6 mouse cellular contexts compared by ENCODE assay signal in the genomic region with DNA sequence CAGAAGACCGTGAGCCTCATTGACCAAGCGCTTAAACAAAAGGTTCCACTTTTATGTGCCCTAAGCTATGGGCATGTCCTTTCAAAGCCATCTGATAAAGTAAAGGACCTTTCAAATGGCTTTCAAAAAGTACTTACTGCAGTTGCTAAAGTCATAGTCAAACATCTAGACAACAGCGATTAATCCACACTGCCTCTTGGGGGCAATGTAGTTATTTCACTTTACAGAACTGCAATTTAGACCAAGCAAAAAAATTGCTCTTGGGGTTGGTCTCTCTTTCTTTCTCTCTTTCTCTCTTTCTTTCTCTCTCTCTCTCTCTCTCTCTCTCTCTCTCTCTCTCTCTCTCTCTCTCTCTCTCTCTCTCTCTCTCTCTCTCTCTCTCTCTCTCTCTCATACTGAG.
DNase-seq lines count a peak whose midpoint lies in the region; ATAC-seq and TF ChIP-seq lines count a peak whose summit lies in the region.
"Not testable (repeated sequence)": the region's sequence is repeated elsewhere in the genome, so short reads cannot be mapped to it uniquely, and the experiment has no call there.

No protein-coding gene starts in this region.

- not testable (repeated sequence) for TF ChIP-seq EP300 in heart, postnatal 0 days (IDR thresholded peaks at IDR 0.05; ENCODE audit: low read depth)

- WGBS in heart, postnatal 0 days: 68% methylated on average over 3 of the region's 3 CpGs
- 92% methylated on average over 3 of the region's 3 CpGs for WGBS in kidney, postnatal 0 days
- WGBS in lung, embryonic 14.5 days: 83% methylated on average over 3 of the region's 3 CpGs
- WGBS in midbrain, embryonic 14.5 days: 91% methylated on average over 3 of the region's 3 CpGs

- ATAC-seq in heart, postnatal 0 days (ENCODE audit: insufficient read depth, low read depth); kidney, postnatal 0 days (replicated peaks; ENCODE audit: low FRiP score, low read depth); lung, embryonic 14.5 days (ENCODE audit: insufficient read depth); midbrain, embryonic 14.5 days (ENCODE audit: low FRiP score, low TSS enrichment): not testable (repeated sequence)

- not testable (repeated sequence) for H3K27me3 ChIP-seq in heart, postnatal 0 days (ENCODE audit: control insufficient read depth, insufficient read depth, low read length); kidney, postnatal 0 days (ENCODE audit: insufficient read depth, low read length); lung, embryonic 14.5 days (ENCODE audit: insufficient read depth, low read length); midbrain, embryonic 14.5 days (ENCODE audit: control insufficient read depth, insufficient read depth, low read length)

- H3K4me2 ChIP-seq in heart, postnatal 0 days (ENCODE audit: low read depth, low read length); kidney, postnatal 0 days (ENCODE audit: low read length); lung, embryonic 14.5 days; midbrain, embryonic 14.5 days (ENCODE audit: low read length): not testable (repeated sequence)

- H3K4me3 ChIP-seq in gastrocnemius, adult 2 months; heart, postnatal 0 days (ENCODE audit: low read depth, low read length); kidney, postnatal 0 days (replicated peaks; ENCODE audit: low read depth, low read length); lung, embryonic 14.5 days (ENCODE audit: low read depth, low read length); midbrain, embryonic 14.5 days (replicated peaks; ENCODE audit: low read depth, low read length): not testable (repeated sequence)

- peaks cover 22% of the 10 kb centered on the region for H3K4me1 ChIP-seq in heart, postnatal 0 days (ENCODE audit: control insufficient read depth, insufficient read depth)
- not testable (repeated sequence) for H3K4me1 ChIP-seq in kidney, postnatal 0 days (replicated peaks; ENCODE audit: insufficient read depth, low read length); lung, embryonic 14.5 days (ENCODE audit: insufficient read depth); midbrain, embryonic 14.5 days (ENCODE audit: control insufficient read depth, insufficient read depth, low read length)

- not testable (repeated sequence) for H3K9me3 ChIP-seq in heart, postnatal 0 days (replicated peaks; ENCODE audit: control insufficient read depth, low read length); kidney, postnatal 0 days (replicated peaks; ENCODE audit: low read length); lung, embryonic 14.5 days (ENCODE audit: low read depth, low read length); midbrain, embryonic 14.5 days (ENCODE audit: control insufficient read depth, low read length)

- peak; percentile 40 for DNase-seq in brain, adult 2 months (ENCODE audit: low read depth, low spot score)
- not testable (repeated sequence) for DNase-seq in gastrocnemius, adult 2 months; heart, postnatal 0 days (ENCODE audit: low spot score); kidney, postnatal 0 days (ENCODE audit: low spot score)
- DNase-seq in lung, embryonic 14.5 days: peak; percentile 34
- DNase-seq in midbrain, embryonic 14.5 days: peak; percentile 34

- H3K27ac ChIP-seq in gastrocnemius, adult 2 months; heart, postnatal 0 days (ENCODE audit: low read depth); kidney, postnatal 0 days; lung, embryonic 14.5 days (ENCODE audit: low read depth); midbrain, embryonic 14.5 days (replicated peaks; ENCODE audit: low read depth, low read length): not testable (repeated sequence)

- intact Hi-C loops in gastrocnemius, adult 2 months (cut with DNase I): not testable (repeated sequence)

- peak; percentile 23; the same call in 1 of the 2 replicates for TF ChIP-seq CTCF in gastrocnemius, adult 2 months (IDR thresholded peaks at IDR 0.05)
- TF ChIP-seq CTCF in heart, postnatal 0 days (IDR thresholded peaks at IDR 0.05; ENCODE audit: low read depth): peak; percentile 35; the same call in 1 of the 2 replicates
- TF ChIP-seq CTCF in kidney, postnatal 0 days (IDR thresholded peaks at IDR 0.05; ENCODE audit: low read depth): peak; percentile 43; the same call in 1 of the 2 replicates
- TF ChIP-seq CTCF in lung, embryonic 14.5 days (IDR thresholded peaks at IDR 0.05; ENCODE audit: low read depth): not testable (repeated sequence)

- H3K9ac ChIP-seq in heart, postnatal 0 days (replicated peaks; ENCODE audit: low read depth, low read length); kidney, postnatal 0 days (ENCODE audit: low read depth, low read length); lung, embryonic 14.5 days; midbrain, embryonic 14.5 days (replicated peaks; ENCODE audit: low read length): not testable (repeated sequence)

- H3K36me3 ChIP-seq in heart, postnatal 0 days (replicated peaks; ENCODE audit: control insufficient read depth, insufficient read depth, low read length): peaks cover 34% of the 10 kb centered on the region
- H3K36me3 ChIP-seq in kidney, postnatal 0 days (ENCODE audit: insufficient read depth, low read length): peaks cover 18% of the 10 kb centered on the region; the same call in 1 of the 2 replicates
- H3K36me3 ChIP-seq in lung, embryonic 14.5 days (ENCODE audit: insufficient read depth): peaks cover 48% of the 10 kb centered on the region
- H3K36me3 ChIP-seq in midbrain, embryonic 14.5 days (ENCODE audit: control insufficient read depth, insufficient read depth, low read length): not testable (repeated sequence)
